Mouse (Mus musculus) cerebellum, adult 11-12 months (tissue): ENCODE data around the gene Igsf9.
A peak's percentile ranks its signal among the peaks of the same experiment; 100 is the strongest.

Experiments used
- DNase-seq: peaks from one replicate; pipeline ENCODE4 v3.0.0; 2022

The Igsf9 gene

DNA sequence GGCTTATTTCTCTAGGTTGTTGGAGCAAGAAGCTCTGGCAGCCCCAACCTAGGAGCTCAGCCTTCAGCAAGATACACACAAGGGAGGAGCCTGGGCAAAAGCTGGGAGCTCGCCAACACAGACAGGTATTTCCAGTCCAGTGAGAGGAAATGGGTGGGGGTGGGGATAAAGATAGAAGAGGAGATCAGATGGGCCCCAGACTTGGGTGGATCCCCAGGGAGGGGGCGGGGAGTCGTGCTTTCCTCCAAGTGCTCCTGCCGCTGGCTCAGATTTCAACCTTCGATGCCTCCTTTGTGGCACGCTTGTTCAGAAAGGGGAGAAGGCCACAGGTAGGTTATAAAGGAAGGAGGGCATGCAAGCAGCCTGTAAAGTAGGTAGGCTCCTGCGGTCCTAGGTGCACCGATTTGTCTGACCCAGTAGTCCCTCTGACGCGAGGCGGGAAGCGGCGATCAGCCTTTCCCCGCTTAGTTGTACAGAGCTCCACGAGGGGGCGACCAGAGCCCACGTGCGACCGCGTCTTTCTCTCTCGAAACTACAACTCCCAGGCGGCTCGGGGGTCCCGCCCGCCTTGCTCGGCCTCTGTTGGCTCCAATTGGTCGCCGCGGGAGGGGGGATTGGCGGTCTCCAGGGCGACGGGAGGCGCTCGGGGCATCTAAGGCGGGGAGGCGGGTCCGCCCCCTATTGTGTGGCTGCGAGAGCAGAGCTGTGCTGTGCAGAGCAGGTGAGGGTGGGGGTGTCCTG is at the start of gene Igsf9:
Gene Igsf9 (plus strand): TSS at position 249 of the 741 bp plus-strand sequence.
- peak; percentile 80 for DNase-seq

DNA sequence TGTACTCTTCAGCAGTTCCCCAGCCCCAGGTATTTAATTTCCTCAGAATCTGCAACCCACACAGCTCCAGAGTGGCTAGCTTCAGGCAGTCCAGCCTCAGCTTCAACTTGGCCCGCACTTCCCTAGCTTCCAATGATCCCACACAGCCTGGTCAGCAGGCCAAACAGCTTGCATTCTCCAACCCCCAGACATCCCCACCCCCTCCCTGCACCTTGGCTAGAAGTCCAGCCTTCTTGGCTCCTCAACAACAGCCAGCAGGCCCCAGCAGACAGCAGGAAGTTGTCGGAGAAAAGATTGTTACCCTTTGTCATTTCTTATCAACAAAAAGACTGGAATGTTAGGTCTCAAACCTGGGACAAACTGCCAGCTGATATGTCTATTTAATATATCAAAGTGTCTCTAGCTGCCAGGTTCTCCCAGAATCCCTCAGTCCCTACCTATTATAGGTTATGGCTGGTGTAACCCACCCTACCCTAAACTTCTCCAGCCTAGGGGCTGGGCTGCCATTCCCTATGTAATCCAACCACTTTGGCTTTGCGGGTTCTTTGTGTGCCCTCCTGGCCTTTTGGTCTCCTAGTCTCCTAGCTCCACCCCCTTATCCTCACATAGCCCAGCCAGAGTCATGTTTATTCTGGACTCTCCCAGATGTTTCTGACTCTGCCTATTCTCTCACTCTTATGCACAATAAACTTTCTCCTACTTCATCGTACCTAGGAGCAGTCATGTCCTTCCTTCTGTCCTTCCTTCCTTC is 49.6 kb upstream of the Igsf9 start:
- DNase-seq = no peak

GRCm38 (mm10) chr1:172432587-172432955 is 49.0 kb upstream of the Igsf9 start:
- DNase-seq = no peak

- no peak for DNase-seq
These were observed 48.4 kb upstream of the Igsf9 start for GRCm38 (mm10) chr1:172433012-172433850.

DNA sequence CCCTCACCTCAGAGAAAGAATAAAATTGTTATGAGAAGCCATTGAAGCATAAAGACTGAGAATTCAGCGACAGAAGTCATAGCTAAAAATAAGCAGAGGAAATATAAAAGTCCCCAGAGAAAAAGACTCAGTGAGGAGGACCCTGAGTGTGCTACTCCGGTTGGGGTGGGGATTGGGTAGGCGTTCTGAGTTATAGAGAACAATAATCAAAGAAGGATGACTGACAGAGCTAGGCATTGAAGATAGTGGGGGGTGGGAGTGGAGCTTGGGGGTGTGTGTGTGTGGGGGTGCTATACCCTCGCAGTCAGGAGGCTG is 47.8 kb upstream of the Igsf9 start:
- DNase-seq = no peak

DNA sequence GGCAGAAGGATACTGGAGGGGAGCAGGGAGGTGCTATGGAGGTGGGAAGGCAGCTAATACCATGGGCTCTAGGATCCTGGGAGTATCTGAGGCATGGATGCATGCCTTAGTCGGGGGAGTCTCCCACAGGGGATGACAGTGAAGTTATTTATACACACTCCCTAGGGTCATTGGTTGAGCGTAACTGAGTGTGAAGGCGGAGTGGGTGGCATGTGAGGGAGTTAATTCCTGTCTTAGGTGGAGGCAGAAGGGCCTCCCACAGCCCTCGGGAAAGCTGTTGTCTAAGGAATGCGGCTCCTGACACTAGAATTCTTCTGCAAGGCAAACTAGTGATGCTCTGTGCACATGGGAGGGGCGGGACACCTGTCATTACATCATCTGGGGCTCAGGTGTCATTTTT is 44.8 kb upstream of the Igsf9 start:
- DNase-seq = no peak

GRCm38 (mm10) chr1:172438621-172439020 is 43.0 kb upstream of the Igsf9 start:
- DNase-seq = no peak

- no peak for DNase-seq
These were observed 41.1 kb upstream of the Igsf9 start for GRCm38 (mm10) chr1:172440521-172440920.

GRCm38 (mm10) chr1:172441935-172442445 is 39.6 kb upstream of the Igsf9 start:
- DNase-seq = no peak

DNA sequence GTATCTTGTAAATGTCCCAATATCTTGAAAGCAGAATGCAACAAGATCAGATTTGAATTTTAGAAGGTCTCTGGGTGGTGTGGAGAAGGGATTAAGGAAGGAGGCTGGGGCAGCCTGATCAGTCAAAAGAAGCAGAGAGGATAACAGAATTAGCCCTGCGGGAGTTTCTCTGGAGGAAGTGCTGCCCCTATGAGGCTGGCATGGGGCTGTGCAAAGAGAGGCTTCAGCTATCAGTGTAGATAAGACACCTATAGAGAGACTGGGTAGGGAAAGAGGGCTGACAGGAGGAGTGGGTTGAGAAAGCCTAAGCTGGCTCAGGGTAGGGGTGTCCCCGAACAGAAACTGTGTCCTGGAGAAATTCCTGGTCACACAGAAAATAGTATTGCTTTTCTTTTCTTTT is 31.4 kb upstream of the Igsf9 start:
- DNase-seq = no peak

GRCm38 (mm10) chr1:172450848-172451470 is 30.6 kb upstream of the Igsf9 start:
- DNase-seq = no peak

- no peak for DNase-seq
These were observed 28.7 kb upstream of the Igsf9 start for GRCm38 (mm10) chr1:172452911-172453310.

DNA sequence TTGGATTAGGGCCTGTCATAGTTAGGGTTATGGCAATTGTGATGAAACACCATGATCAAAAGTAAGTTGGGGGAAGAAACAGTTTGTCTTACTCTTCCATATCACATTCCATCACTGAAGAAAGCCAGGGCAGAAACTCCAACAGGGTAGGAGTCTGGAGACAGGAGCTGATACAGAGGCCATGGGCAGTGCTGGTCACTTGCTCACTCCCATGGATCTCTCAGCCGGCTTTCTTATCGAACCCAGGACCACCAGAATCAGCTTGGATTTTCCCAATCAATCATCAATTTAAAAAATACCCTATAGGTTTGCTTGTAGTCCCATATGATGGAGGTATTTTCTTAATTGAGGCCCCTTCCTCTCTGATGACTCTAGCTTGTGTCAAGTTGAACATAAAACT is 27.8 kb upstream of the Igsf9 start:
- no peak for DNase-seq

DNA sequence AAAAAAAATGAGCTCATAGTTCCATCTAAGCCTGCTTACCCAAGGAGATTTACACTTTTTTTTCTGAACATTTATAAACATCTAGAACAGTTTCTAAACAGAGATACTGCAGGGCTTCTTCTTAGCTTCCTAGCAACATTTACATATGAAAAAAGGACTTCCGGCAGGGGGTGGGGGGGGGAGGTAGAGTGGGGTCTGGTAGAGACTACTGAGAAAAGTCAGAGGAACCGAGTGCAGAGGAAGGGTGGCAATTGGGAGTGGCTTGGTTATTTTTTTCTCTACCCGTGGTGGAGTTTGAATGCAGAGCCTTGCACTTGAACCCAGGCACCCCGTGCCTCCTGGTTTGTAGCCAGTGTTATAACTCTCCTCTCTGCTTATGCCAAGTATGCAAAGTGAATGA is 26.2 kb upstream of the Igsf9 start:
- DNase-seq = no peak

- no peak for DNase-seq
These were observed 25.4 kb upstream of the Igsf9 start for GRCm38 (mm10) chr1:172456001-172456677.

DNA sequence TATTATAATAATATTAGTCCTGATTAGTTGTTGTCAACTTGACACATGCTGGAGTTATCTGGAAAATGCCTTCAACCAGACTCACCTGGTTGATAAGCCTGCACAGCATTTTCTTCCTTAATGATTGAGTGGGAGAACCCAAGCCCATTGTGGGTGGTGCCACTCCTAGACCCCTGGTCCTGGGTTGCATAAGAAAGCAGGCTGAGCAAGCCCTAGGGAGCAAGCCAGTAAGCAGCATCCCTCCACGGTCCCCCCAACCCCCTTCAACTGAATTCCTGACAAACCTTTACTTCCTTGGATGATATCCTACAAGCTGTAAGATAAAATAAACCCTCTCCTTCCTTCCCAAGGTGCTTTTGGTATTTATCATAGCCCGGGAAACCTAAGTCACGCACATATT is 24.4 kb upstream of the Igsf9 start:
- no peak for DNase-seq

DNA sequence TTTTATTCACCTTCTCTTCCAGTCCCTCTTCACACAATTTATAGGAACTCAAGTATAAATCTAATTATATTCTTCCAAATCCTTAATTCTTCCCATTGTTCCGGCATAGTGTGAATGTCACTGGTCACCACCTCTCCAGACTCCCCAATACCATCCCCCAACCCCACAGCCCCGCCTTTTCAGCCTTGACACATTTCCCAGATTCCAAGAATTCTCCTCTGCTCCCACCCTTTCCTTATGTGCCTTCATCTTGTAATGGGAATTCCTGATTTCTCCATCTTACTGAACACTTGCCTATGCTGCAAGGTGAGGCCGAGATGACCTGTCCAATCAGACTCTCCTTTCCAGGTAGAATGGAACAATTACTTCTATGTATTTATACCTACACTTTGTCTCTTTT is 23.5 kb upstream of the Igsf9 start:
- no peak for DNase-seq

DNA sequence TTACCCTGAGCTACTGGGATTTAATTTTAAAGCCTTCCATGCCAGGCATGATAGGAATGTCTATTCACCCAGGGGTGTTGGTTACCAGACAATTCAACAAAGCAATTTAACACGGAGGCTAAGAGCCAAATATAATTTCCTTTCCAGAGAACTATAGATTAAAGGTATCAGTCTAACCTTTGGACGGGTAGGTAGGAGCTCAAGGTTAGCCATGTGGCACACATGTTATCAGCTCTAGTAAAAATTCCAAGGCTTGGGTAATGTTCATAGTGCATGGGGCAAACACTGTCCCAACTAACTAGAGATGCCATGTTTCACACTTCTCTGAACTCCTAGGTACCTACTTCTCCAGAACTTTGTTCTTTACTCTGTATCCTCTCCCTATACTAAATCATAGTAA is 20.0 kb upstream of the Igsf9 start:
- no peak for DNase-seq

- DNase-seq = no peak
These were observed 19.1 kb upstream of the Igsf9 start for GRCm38 (mm10) chr1:172462534-172462933.

- DNase-seq = no peak
These were observed 17.9 kb upstream of the Igsf9 start for GRCm38 (mm10) chr1:172463387-172464333.

DNA sequence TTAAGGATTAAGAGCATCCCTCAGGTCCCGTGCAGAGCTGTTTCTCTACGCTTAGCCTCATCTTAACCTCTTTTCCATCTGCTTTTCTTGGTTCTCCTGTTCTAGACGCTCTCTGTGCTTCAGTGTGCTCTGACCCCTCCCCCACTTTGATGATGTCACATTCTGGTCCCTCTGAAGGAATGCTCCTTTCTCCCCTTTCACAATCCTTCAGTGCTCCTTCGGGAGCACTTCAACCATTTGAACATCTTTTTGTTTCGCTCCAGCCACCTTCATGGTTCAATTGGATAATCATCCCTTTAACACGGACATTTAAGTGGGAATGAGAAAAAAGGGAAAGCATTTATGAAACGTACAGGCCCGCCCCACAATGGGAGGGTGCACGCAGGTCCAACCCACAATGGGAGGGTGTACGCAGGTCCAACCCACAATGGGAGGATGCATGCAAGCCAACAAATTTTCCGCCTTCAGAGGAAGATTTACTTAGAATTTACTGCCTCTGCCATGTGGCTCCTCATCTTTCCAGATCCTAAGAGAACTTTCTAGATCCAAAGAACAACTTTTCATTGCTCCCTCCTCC is 13.2 kb upstream of the Igsf9 start:
- DNase-seq = no peak
